Mouse (Mus musculus) lung, postnatal 0 days (tissue): ENCODE measurements at regions not wholly inside any gene's neighbourhood (a gene's known extent, or its start where the extent isn't known, plus 50 kb on each side); places are given as distances from the start of the nearest gene placed in this dataset.

Source experiments
- ATAC-seq: fragments of 200-750 bp; cut with Nextera tagmentation; 2 replicates; pipeline ENCODE4 v1.8.0; 2017; ENCODE audit warnings: moderate library complexity
- DNase-seq: peaks from one replicate; pipeline ENCODE4 v3.0.0-alpha.2; 2016; ENCODE audit warnings: low spot score
- H3K27ac ChIP-seq: fragments of 300-500 bp; sonication (generic); 2 replicates; pipeline ENCODE4 v1.5.1; 2014; ENCODE audit warnings: antibody characterized with exemption, mild to moderate bottlenecking, low read length, mixed read lengths
- H3K27me3 ChIP-seq: fragments of 300-500 bp; sonication (generic); replicated peaks from 2 replicates; pipeline ENCODE4 v1.6.1; 2014; ENCODE audit warnings: low read length, mixed read lengths; ENCODE audit not compliant: insufficient read depth
- H3K36me3 ChIP-seq: fragments of 300-500 bp; sonication (generic); 2 replicates; pipeline ENCODE4 v1.6.1; 2014; ENCODE audit warnings: low read length, mixed read lengths; ENCODE audit not compliant: insufficient read depth
- H3K4me1 ChIP-seq: fragments of 300-500 bp; sonication (generic); 2 replicates; pipeline ENCODE4 v1.6.1; 2014; ENCODE audit warnings: antibody characterized with exemption, low read depth, low read length, mixed read lengths; ENCODE audit not compliant: insufficient read depth
- H3K4me2 ChIP-seq: fragments of 300-500 bp; sonication (generic); replicated peaks from 2 replicates; pipeline ENCODE4 v1.6.1; 2014; ENCODE audit warnings: low read depth, mild to moderate bottlenecking, low read length, moderate library complexity, mixed read lengths
- H3K4me3 ChIP-seq: fragments of 300-500 bp; sonication (generic); 2 replicates; pipeline ENCODE4 v1.5.1; 2014; ENCODE audit warnings: low read depth, low read length
- H3K9ac ChIP-seq: fragments of 300-500 bp; sonication (generic); replicated peaks from 2 replicates; pipeline ENCODE4 v1.6.1; 2014; ENCODE audit warnings: low read depth, mild to moderate bottlenecking
- H3K9me3 ChIP-seq: fragments of 300-500 bp; sonication (generic); 2 replicates; pipeline ENCODE4 v1.6.1; 2016; ENCODE audit warnings: low read length, mixed read lengths
- CTCF ChIP-seq: IDR thresholded peaks from 2 replicates; pipeline ENCODE4 v1.5.1; 2016; ENCODE audit warnings: antibody characterized with exemption, mild to moderate bottlenecking
- EP300 ChIP-seq: IDR thresholded peaks from 2 replicates; pipeline ENCODE4 v1.6.1; 2016; ENCODE audit warnings: antibody characterized with exemption, mild to moderate bottlenecking, control low read depth
- WGBS: fragments of 180-500 bp; shearing (Covaris S2); extraction: QIAGEN DNeasy Blood & Tissue Kit; methylation state at CpG from one replicate; pipeline ENCODE4 v1.1.7; 2014; 5-methylcytosine and 5-hydroxymethylcytosine counted together

- Histone ChIP-seq H3K4me2 (no peak overlapping the region), H3K27me3 (no peaks in the 10 kb centered on the region), H3K9ac (no peak overlapping the region), H3K4me3 (no peak overlapping the region), H3K27ac (no peak overlapping the region), H3K4me1 (no peaks in the 10 kb centered on the region), H3K36me3 (no peaks in the 10 kb centered on the region), H3K9me3 (no peaks in the 10 kb centered on the region)
- DNase-seq (no peak), ATAC-seq (no peak)
- TF ChIP-seq EP300: no peak
- TF ChIP-seq CTCF: no peak
- WGBS: 85% methylated on average over 3 of the region's 3 CpGs
These were observed 195.3 kb upstream of the Tle3 start for GRCm38 (mm10) chr9:61176856-61177255.

- DNase-seq: no peak
- Histone ChIP-seq H3K4me1 (no peaks in the 10 kb centered on the region), H3K9ac (no peak overlapping the region), H3K27ac (no peak overlapping the region), H3K4me3 (no peak overlapping the region), H3K9me3 (no peaks in the 10 kb centered on the region; the same call in 1 of the 2 replicates), H3K4me2 (no peak overlapping the region), H3K27me3 (no peaks in the 10 kb centered on the region), H3K36me3 (no peaks in the 10 kb centered on the region)
- TF ChIP-seq EP300: no peak
- TF ChIP-seq CTCF: no peak
- WGBS: 69% methylated on average over 8 of the region's 8 CpGs
- ATAC-seq: no peak
These were observed 185.4 kb upstream of the Tle3 start for GRCm38 (mm10) chr9:61186541-61187420.

GRCm38 (mm10) chr9:61187713-61188399 lies 184.3 kb upstream of the Tle3 start:
- Histone ChIP-seq H3K9me3 (no peaks in the 10 kb centered on the region; the same call in 1 of the 2 replicates), H3K27ac (no peak overlapping the region), H3K9ac (no peak overlapping the region), H3K4me1 (no peaks in the 10 kb centered on the region), H3K36me3 (no peaks in the 10 kb centered on the region), H3K27me3 (no peaks in the 10 kb centered on the region), H3K4me3 (no peak overlapping the region), H3K4me2 (no peak overlapping the region)
- ATAC-seq: no peak
- WGBS: 85% methylated on average over 3 of the region's 3 CpGs
- no peak for DNase-seq
- TF ChIP-seq CTCF: no peak
- TF ChIP-seq EP300: no peak

- H3K27ac ChIP-seq: no peak overlapping the region
- H3K27me3 ChIP-seq: no peaks in the 10 kb centered on the region
- ATAC-seq: no peak
- no peaks in the 10 kb centered on the region; the same call in 1 of the 2 replicates for H3K9me3 ChIP-seq
- no peak overlapping the region for H3K4me3 ChIP-seq
- no peak for DNase-seq
- WGBS: 82% methylated on average over 8 of the region's 8 CpGs
- H3K4me2 ChIP-seq: no peak overlapping the region
- TF ChIP-seq EP300 (no peak), CTCF (no peak)
- H3K9ac ChIP-seq: no peak overlapping the region
- H3K4me1 ChIP-seq: no peaks in the 10 kb centered on the region
- no peaks in the 10 kb centered on the region for H3K36me3 ChIP-seq
These were observed 182.9 kb upstream of the Tle3 start for GRCm38 (mm10) chr9:61189295-61189694.

GRCm38 (mm10) chr9:61199077-61199753 lies 173.0 kb upstream of the Tle3 start:
- H3K27ac ChIP-seq: no peak overlapping the region
- H3K9me3 ChIP-seq: no peaks in the 10 kb centered on the region
- H3K27me3 ChIP-seq: 0 out of 2 replicates have a peak, but pooled peaks cover 6% of the 10 kb centered on the region
- no peak for ATAC-seq
- no peaks in the 10 kb centered on the region for H3K4me1 ChIP-seq
- H3K36me3 ChIP-seq: no peaks in the 10 kb centered on the region
- DNase-seq: no peak
- TF ChIP-seq EP300 (no peak), CTCF (no peak)
- WGBS: 68% methylated on average over 4 of the region's 4 CpGs
- H3K9ac ChIP-seq: no peak overlapping the region
- no peak overlapping the region for H3K4me3 ChIP-seq
- no peak overlapping the region for H3K4me2 ChIP-seq

GRCm38 (mm10) chr9:61199891-61200290 lies 172.3 kb upstream of the Tle3 start:
- WGBS: 24% methylated on average over 8 of the region's 8 CpGs
- Histone ChIP-seq H3K4me1 (no peaks in the 10 kb centered on the region), H3K4me3 (no peak overlapping the region), H3K27ac (no peak overlapping the region), H3K9ac (no peak overlapping the region), H3K4me2 (no peak overlapping the region), H3K36me3 (no peaks in the 10 kb centered on the region), H3K27me3 (0 out of 2 replicates have a peak, but pooled peaks cover 6% of the 10 kb centered on the region), H3K9me3 (no peaks in the 10 kb centered on the region)
- no peak; the same call in 1 of the 2 replicates for ATAC-seq
- DNase-seq: peak; percentile 9
- TF ChIP-seq EP300: no peak
